Mouse (Mus musculus): ENCODE data around the gene Anks3. TPM values are rescaled to one million over a fixed set of nuclear protein-coding genes. Genes with fewer than 3 reads are reported as not detected.

Anks3 gene
- polyA plus RNA-seq, 1 experiment from 2014 or later, result 43.4 TPM

DNA sequence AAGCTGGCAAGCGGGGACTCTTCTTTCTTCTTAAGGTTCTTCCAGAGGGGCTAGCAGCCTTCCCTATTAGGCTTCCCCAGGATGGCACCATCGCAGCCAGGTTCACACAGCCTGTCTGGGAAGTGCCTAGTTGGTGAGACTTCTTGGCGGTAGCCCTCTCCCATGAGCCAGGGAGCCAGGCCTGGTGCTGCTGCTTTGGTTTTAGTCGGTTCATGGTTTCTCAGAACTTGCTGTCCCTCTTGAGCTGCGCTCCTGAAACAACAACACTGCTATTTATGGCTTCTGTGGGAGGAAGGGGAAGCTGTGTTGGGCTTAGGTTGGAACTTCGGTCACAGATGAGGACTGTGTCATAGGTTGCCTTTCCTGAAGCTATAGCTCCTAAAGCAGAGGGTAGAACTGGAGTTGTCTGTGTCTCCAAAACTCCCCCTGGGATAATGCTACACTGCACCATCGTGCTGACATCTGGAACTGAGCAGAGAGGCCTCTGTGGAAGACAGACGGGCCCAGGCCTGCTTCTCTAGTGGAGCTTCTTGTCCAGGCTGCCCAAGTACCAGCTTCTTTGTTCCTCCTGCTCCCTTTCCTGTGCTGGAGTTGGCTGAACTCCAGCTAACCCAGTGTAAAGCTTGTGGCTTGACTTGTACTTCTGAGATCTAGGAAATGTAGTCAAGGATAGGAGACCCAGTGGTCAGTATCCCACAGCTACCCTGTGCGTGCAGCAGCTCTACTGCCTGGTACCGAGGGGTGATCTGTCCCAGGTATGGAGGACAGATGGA lies 27.9 kb downstream of the Anks3 start:
- H3K4me3 ChIP-seq (ENCODE audit: low read depth, low read length), result no peak overlapping the region
- H3K27ac ChIP-seq (ENCODE audit: low read length), result no peak overlapping the region
- peaks cover 26% of the 10 kb centered on the region for H3K36me3 ChIP-seq (ENCODE audit: insufficient read depth, low read length)
- ATAC-seq (no peak), DNase-seq (ENCODE audit: low spot score) (no peak)
- no peak overlapping the region for H3K9ac ChIP-seq (replicated peaks; ENCODE audit: low read depth)
- no peaks in the 10 kb centered on the region for H3K9me3 ChIP-seq (ENCODE audit: low read length)
- no peak for TF ChIP-seq EP300 (IDR thresholded peaks at IDR 0.05)
- TF ChIP-seq CTCF (IDR thresholded peaks at IDR 0.05), result no peak
- H3K4me2 ChIP-seq (replicated peaks; ENCODE audit: low read depth, low read length), result no peak overlapping the region
- no peaks in the 10 kb centered on the region for H3K27me3 ChIP-seq (replicated peaks; ENCODE audit: insufficient read depth, low read length)
- 78% methylated on average over 10 of the region's 10 CpGs for WGBS
- H3K4me1 ChIP-seq (ENCODE audit: insufficient read depth, low read depth, low read length), result peaks cover 4% of the 10 kb centered on the region; the same call in 1 of the 2 replicates

DNA sequence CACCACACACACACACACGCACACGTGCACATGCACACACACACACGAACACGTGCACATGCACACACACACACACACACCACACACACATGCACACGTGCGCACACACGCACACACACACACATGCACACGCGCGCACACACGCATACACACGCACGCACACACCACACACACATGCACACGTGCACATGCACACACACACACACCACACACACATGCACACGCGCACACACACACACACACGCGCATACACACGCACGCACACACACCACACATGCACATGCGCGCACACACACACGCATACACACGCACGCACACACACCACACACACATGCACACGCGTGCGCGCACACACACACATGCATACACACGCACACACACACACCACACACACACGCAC lies 28.6 kb downstream of the Anks3 start:
- Histone ChIP-seq H3K9me3 (ENCODE audit: low read length) (no peaks in the 10 kb centered on the region), H3K4me1 (ENCODE audit: insufficient read depth, low read depth, low read length) (peaks cover 4% of the 10 kb centered on the region; the same call in 1 of the 2 replicates), H3K27me3 (replicated peaks; ENCODE audit: insufficient read depth, low read length) (no peaks in the 10 kb centered on the region), H3K27ac (ENCODE audit: low read length) (no peak overlapping the region), H3K36me3 (ENCODE audit: insufficient read depth, low read length) (peaks cover 29% of the 10 kb centered on the region), H3K4me3 (ENCODE audit: low read depth, low read length) (no peak overlapping the region), H3K4me2 (replicated peaks; ENCODE audit: low read depth, low read length) (no peak overlapping the region), H3K9ac (replicated peaks; ENCODE audit: low read depth) (no peak overlapping the region)
- 96% methylated on average over 31 of the region's 31 CpGs for WGBS
- TF ChIP-seq CTCF (IDR thresholded peaks at IDR 0.05) (no peak), EP300 (IDR thresholded peaks at IDR 0.05) (no peak)
- ATAC-seq, result no peak
- no peak for DNase-seq (ENCODE audit: low spot score)

DNA sequence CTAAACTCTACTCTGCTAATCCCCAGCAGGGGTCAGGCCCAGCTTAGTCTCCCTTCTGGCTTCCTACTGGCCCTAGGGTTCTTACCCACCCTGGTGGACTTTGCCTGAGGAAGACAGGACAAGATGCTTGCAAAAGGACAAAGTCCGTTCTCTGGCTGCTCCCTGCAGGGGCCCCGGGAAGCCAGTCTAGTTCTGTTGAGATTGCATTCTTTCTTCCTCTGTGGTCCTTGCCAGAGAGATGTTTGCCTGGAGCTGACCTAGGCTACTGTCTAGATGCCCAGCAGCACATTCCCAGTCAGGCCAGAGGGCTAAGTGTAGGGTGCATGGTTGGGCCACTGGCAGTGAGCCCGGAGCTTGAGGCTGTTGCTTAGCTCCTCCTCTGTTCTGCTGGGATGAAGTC lies 31.6 kb downstream of the Anks3 start:
- H3K36me3 ChIP-seq (ENCODE audit: insufficient read depth, low read length), result peaks cover 32% of the 10 kb centered on the region
- no peaks in the 10 kb centered on the region for H3K4me1 ChIP-seq (ENCODE audit: insufficient read depth, low read depth, low read length)
- ATAC-seq, result peak; percentile 29
- H3K9me3 ChIP-seq (ENCODE audit: low read length), result no peaks in the 10 kb centered on the region
- no peaks in the 10 kb centered on the region for H3K27me3 ChIP-seq (replicated peaks; ENCODE audit: insufficient read depth, low read length)
- H3K27ac ChIP-seq (ENCODE audit: low read length), result no peak overlapping the region
- TF ChIP-seq CTCF (IDR thresholded peaks at IDR 0.05), result no peak
- no peak for TF ChIP-seq EP300 (IDR thresholded peaks at IDR 0.05)
- 62% methylated on average over 3 of the region's 3 CpGs for WGBS
- H3K4me3 ChIP-seq (ENCODE audit: low read depth, low read length), result no peak overlapping the region
- no peak overlapping the region for H3K4me2 ChIP-seq (replicated peaks; ENCODE audit: low read depth, low read length)
- no peak overlapping the region for H3K9ac ChIP-seq (replicated peaks; ENCODE audit: low read depth)
- DNase-seq (ENCODE audit: low spot score), result no peak

DNA sequence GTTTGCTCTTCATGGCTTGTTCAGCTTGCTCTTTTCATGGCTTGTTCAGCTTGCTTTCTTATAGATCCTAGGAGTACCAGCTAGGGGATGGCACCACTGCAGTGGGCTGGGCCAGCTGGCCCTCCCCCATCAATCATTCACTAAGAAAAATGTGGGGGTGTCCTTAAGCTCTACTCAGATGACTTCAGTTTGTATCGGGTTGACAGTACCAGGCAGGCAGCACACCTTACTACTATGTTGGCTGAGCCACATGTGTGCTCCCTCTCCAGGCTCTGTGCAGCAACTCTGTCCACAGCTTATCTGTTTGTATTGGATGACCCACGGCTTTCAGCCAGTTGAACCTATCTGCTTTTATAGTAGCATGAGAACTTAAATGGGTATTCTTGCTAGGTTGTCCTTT lies 35.5 kb downstream of the Anks3 start:
- Histone ChIP-seq H3K27me3 (replicated peaks; ENCODE audit: insufficient read depth, low read length) (no peaks in the 10 kb centered on the region), H3K36me3 (ENCODE audit: insufficient read depth, low read length) (peaks cover 59% of the 10 kb centered on the region), H3K4me1 (ENCODE audit: insufficient read depth, low read depth, low read length) (no peaks in the 10 kb centered on the region), H3K4me2 (replicated peaks; ENCODE audit: low read depth, low read length) (no peak overlapping the region), H3K27ac (ENCODE audit: low read length) (no peak overlapping the region), H3K4me3 (ENCODE audit: low read depth, low read length) (no peak overlapping the region), H3K9me3 (ENCODE audit: low read length) (no peaks in the 10 kb centered on the region), H3K9ac (replicated peaks; ENCODE audit: low read depth) (no peak overlapping the region)
- ATAC-seq (no peak), DNase-seq (ENCODE audit: low spot score) (no peak)
- 70% methylated on average over 2 of the region's 2 CpGs for WGBS
- TF ChIP-seq CTCF (IDR thresholded peaks at IDR 0.05) (no peak), EP300 (IDR thresholded peaks at IDR 0.05) (no peak)

DNA sequence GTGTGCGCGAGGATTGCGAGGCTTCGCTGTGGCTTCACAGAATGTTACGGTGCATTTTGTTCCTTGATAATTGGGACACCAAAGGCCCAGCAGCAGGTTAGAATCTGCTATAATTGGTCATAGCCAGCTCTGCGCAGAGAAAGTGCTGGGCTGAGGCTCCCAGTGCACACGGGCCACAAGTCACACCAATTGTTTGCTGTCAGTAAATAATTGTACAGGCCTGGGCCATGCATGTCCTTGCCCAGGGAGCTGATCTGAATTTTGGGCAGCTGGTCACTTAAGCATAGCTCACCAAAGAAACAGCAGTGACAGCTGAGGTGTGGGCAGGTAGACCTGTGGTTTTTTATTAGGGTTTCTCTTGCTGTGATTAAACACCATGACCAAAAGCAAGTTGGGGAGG lies 36.0 kb downstream of the Anks3 start:
- no peak for DNase-seq (ENCODE audit: low spot score)
- Histone ChIP-seq H3K27me3 (replicated peaks; ENCODE audit: insufficient read depth, low read length) (no peaks in the 10 kb centered on the region), H3K4me3 (ENCODE audit: low read depth, low read length) (no peak overlapping the region), H3K36me3 (ENCODE audit: insufficient read depth, low read length) (peaks cover 60% of the 10 kb centered on the region; the same call in 1 of the 2 replicates), H3K9ac (replicated peaks; ENCODE audit: low read depth) (no peak overlapping the region), H3K4me1 (ENCODE audit: insufficient read depth, low read depth, low read length) (no peaks in the 10 kb centered on the region), H3K4me2 (replicated peaks; ENCODE audit: low read depth, low read length) (no peak overlapping the region), H3K9me3 (ENCODE audit: low read length) (no peaks in the 10 kb centered on the region), H3K27ac (ENCODE audit: low read length) (no peak overlapping the region)
- TF ChIP-seq CTCF (IDR thresholded peaks at IDR 0.05) (no peak), EP300 (IDR thresholded peaks at IDR 0.05) (no peak)
- no peak for ATAC-seq
- WGBS, result 91% methylated on average over 7 of the region's 7 CpGs

DNA sequence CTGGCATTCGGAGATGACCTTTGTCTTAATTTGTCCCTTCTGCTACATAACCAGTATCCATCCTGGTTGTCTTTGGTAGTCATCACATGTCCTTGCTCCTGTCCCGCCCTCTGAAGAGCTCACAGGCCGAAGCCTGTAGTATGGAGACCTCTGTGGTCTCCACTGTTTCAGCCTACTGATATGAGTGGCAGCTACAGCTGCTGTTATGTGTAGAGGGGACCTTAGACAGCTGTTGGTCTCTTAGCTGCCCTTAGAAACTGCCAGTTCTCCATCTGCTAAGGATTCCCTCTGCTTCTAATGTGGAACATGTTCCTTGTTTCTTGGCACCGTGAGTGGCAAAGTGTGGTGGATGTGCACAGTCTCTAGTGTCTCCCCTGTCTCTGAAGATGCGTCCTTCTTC lies 40.0 kb downstream of the Anks3 start:
- no peak overlapping the region for H3K4me2 ChIP-seq (replicated peaks; ENCODE audit: low read depth, low read length)
- no peak overlapping the region for H3K4me3 ChIP-seq (ENCODE audit: low read depth, low read length)
- H3K9ac ChIP-seq (replicated peaks; ENCODE audit: low read depth), result no peak overlapping the region
- no peaks in the 10 kb centered on the region for H3K9me3 ChIP-seq (ENCODE audit: low read length)
- no peak overlapping the region for H3K27ac ChIP-seq (ENCODE audit: low read length)
- DNase-seq (ENCODE audit: low spot score), result no peak
- no peak for TF ChIP-seq CTCF (IDR thresholded peaks at IDR 0.05)
- TF ChIP-seq EP300 (IDR thresholded peaks at IDR 0.05), result no peak
- H3K4me1 ChIP-seq (ENCODE audit: insufficient read depth, low read depth, low read length), result no peaks in the 10 kb centered on the region
- H3K27me3 ChIP-seq (replicated peaks; ENCODE audit: insufficient read depth, low read length), result no peaks in the 10 kb centered on the region
- peaks cover 47% of the 10 kb centered on the region; the same call in 1 of the 2 replicates for H3K36me3 ChIP-seq (ENCODE audit: insufficient read depth, low read length)
- ATAC-seq, result no peak
- 94% methylated on average over 5 of the region's 5 CpGs for WGBS
